Mouse (Mus musculus) CD8-positive naive resting alpha-beta T cell, adult 2 months (primary cell): ENCODE measurements at regions not wholly inside any gene's neighbourhood (a gene's known extent, or its start where the extent isn't known, plus 50 kb on each side); places are given as distances from the start of the nearest gene placed in this dataset.

Experiments
- DNase-seq, 2 experiments: peaks; one replicate each; pipeline ENCODE4 v3.0.0; 2022; ENCODE audit warnings: low read depth in 2 of 2, low spot score in 2 of 2

GRCm38 (mm10) chr16:53011847-53012246 lies 558.0 kb upstream of the Alcam start:
- DNase-seq: no peak

GRCm38 (mm10) chr16:52988852-52989397 lies 535.1 kb upstream of the Alcam start:
- no peak for DNase-seq

GRCm38 (mm10) chr16:52984336-52984735 lies 530.5 kb upstream of the Alcam start:
- no peak for DNase-seq

- no peak for DNase-seq
Observed at GRCm38 (mm10) chr16:52980995-52981394, 527.1 kb upstream of the Alcam start.

GRCm38 (mm10) chr16:52972811-52973210 lies 518.9 kb upstream of the Alcam start:
- no peak for DNase-seq

GRCm38 (mm10) chr16:52947679-52948078 lies 493.8 kb upstream of the Alcam start:
- no peak for DNase-seq

GRCm38 (mm10) chr16:52934749-52935148 lies 480.9 kb upstream of the Alcam start:
- no peak for DNase-seq

GRCm38 (mm10) chr16:52931978-52932377 lies 478.1 kb upstream of the Alcam start:
- DNase-seq: no peak

- DNase-seq: no peak
Observed at GRCm38 (mm10) chr16:52892467-52893255, 438.8 kb upstream of the Alcam start.

GRCm38 (mm10) chr16:52879463-52880114 lies 425.7 kb upstream of the Alcam start:
- DNase-seq: no peak

- DNase-seq: no peak
Observed at GRCm38 (mm10) chr16:52867833-52868232, 414.0 kb upstream of the Alcam start.

GRCm38 (mm10) chr16:52863554-52863953 lies 409.7 kb upstream of the Alcam start:
- DNase-seq: no peak

GRCm38 (mm10) chr16:52861263-52861662 lies 407.4 kb upstream of the Alcam start:
- DNase-seq: no peak

GRCm38 (mm10) chr16:52858441-52859209 lies 404.8 kb upstream of the Alcam start:
- no peak for DNase-seq

- no peak for DNase-seq
Observed at GRCm38 (mm10) chr16:52851129-52851528, 397.3 kb upstream of the Alcam start.

GRCm38 (mm10) chr16:52818976-52819375 lies 365.1 kb upstream of the Alcam start:
- DNase-seq: no peak

- no peak for DNase-seq
Observed at GRCm38 (mm10) chr16:52811219-52811618, 357.3 kb upstream of the Alcam start.

- DNase-seq: no peak
Observed at GRCm38 (mm10) chr16:52804365-52804764, 350.5 kb upstream of the Alcam start.

GRCm38 (mm10) chr16:52799715-52800392 lies 346.0 kb upstream of the Alcam start:
- DNase-seq: no peak

GRCm38 (mm10) chr16:52795184-52795583 lies 341.3 kb upstream of the Alcam start:
- DNase-seq: no peak

GRCm38 (mm10) chr16:52789946-52790345 lies 336.1 kb upstream of the Alcam start:
- DNase-seq: no peak
